In genomic region chr12:111425258-111425657, GRCm38 (mm10) we compare ENCODE assay signal across 8 mouse cellular contexts. TPM values are rescaled to one million over a fixed set of nuclear protein-coding genes. Genes with fewer than 3 reads are reported as not detected.
A peak's percentile ranks its signal among the peaks of the same experiment; 100 is the strongest.
DNase-seq lines count a peak whose midpoint lies in the region; ATAC-seq lines count a peak whose summit lies in the region.

No protein-coding gene starts in this region.

- peak; percentile 78 for DNase-seq in R1 (ENCODE audit: low read depth, low spot score)
- peak; percentile 70 for DNase-seq in cerebellum, adult 9-11 months
- DNase-seq in frontal cortex, postnatal 25 days (ENCODE audit: low spot score in 2 of 2): peak; percentile 82 to 84
- peak; percentile 58 for DNase-seq in hindlimb bud, embryonic 11.5 days (ENCODE audit: extremely low spot score, low read depth, low spot score)
- peak; percentile 83 to 89 for DNase-seq in left cerebral cortex, adult 18-20 months (ENCODE audit: low spot score in 2 of 2)
- peak; percentile 82 for DNase-seq in mesoderm, embryonic 11.5 days (ENCODE audit: low read depth, low spot score)
- peak; percentile 62 to 74 for DNase-seq in right cerebral cortex, postnatal 36 days (ENCODE audit: low spot score in 2 of 2)

- ATAC-seq in inflammation-experienced regulatory T-cells, adult 6 months: no peak

RNA-seq across cellular contexts. Expression of gene Exoc3l4, which starts 8.4 kb away (rescaled TPM):
- total RNA-seq in left cerebral cortex, adult 18-20 months (2021): 1 to 10 TPM; 2.2 to 2.7 TPM
- not detected for polyA plus RNA-seq in inflammation-experienced regulatory T-cells, adult 6 months (2017; shearing (Covaris generic))

RNA-seq across cellular contexts. Expression of gene Tnfaip2, which starts 17.0 kb away (rescaled TPM):
- 1 to 10 TPM in 1 of 2 experiments, under 1 TPM in 1; 0.51 to 1.0 TPM for total RNA-seq in left cerebral cortex, adult 18-20 months (2021)
- polyA plus RNA-seq in inflammation-experienced regulatory T-cells, adult 6 months (2017; shearing (Covaris generic)): not detected

RNA-seq across cellular contexts. Expression of gene Lbhd2, which starts 18.6 kb away (rescaled TPM):
- total RNA-seq in left cerebral cortex, adult 18-20 months (2021): 1 to 10 TPM; 2.2 to 3.7 TPM
- 1 to 10 TPM in 1 of 3 experiments, not detected in 2; 3.5 TPM for polyA plus RNA-seq in inflammation-experienced regulatory T-cells, adult 6 months (2017; shearing (Covaris generic))

RNA-seq across cellular contexts. Expression of gene Cdc42bpb, which starts 47.7 kb away (rescaled TPM):
- 100 to 1,000 TPM; 130 to 138 TPM for total RNA-seq in left cerebral cortex, adult 18-20 months (2021)
- 1 to 10 TPM in 1 of 3 experiments, under 1 TPM in 2; 0.19 to 1.3 (median 0.67) TPM for polyA plus RNA-seq in inflammation-experienced regulatory T-cells, adult 6 months (2017; shearing (Covaris generic))
